Mouse (Mus musculus) midbrain, embryonic 16.5 days (tissue): ENCODE results near the gene Rbms1. TPM values are rescaled to one million over a fixed set of nuclear protein-coding genes. Genes with fewer than 3 reads are reported as not detected.

Source experiments
- ATAC-seq: fragments of 200-750 bp; cut with Nextera tagmentation; 2 replicates; pipeline ENCODE4 v1.8.0; 2017; ENCODE audit warnings: moderate TSS enrichment
- H3K27ac ChIP-seq: fragments of 300-500 bp; sonication (generic); 2 replicates; pipeline ENCODE4 v1.5.1; 2014; ENCODE audit warnings: mild to moderate bottlenecking, low read length, mixed read lengths
- H3K27me3 ChIP-seq: fragments of 300-500 bp; sonication (generic); 2 replicates; pipeline ENCODE4 v1.6.1; 2014; ENCODE audit warnings: low read depth, low read length, mixed read lengths; ENCODE audit not compliant: control insufficient read depth, insufficient read depth
- H3K36me3 ChIP-seq: fragments of 300-500 bp; sonication (generic); 2 replicates; pipeline ENCODE4 v1.6.1; 2014; ENCODE audit warnings: mild to moderate bottlenecking, low read length, moderate library complexity, mixed read lengths; ENCODE audit not compliant: control insufficient read depth, insufficient read depth
- H3K4me1 ChIP-seq: fragments of 300-500 bp; sonication (generic); 2 replicates; pipeline ENCODE4 v1.6.1; 2014; ENCODE audit warnings: mild to moderate bottlenecking, low read length, mixed read lengths; ENCODE audit not compliant: control insufficient read depth, insufficient read depth
- H3K4me2 ChIP-seq: fragments of 300-500 bp; sonication (generic); 2 replicates; pipeline ENCODE4 v1.6.1; 2014; ENCODE audit warnings: mild to moderate bottlenecking, low read length, mixed read lengths
- H3K4me3 ChIP-seq: fragments of 300-500 bp; sonication (generic); 2 replicates; pipeline ENCODE4 v1.5.1; 2014; ENCODE audit warnings: low read depth, mild to moderate bottlenecking, low read length, moderate library complexity, mixed read lengths
- H3K9ac ChIP-seq: fragments of 300-500 bp; sonication (generic); 2 replicates; pipeline ENCODE4 v1.6.1; 2014; ENCODE audit warnings: low read depth, low read length, mixed read lengths
- H3K9me3 ChIP-seq: fragments of 300-500 bp; sonication (generic); replicated peaks from 2 replicates; pipeline ENCODE4 v1.6.1; 2014; ENCODE audit warnings: mild to moderate bottlenecking, low read length, mixed read lengths; ENCODE audit not compliant: control insufficient read depth, poor library complexity, severe bottlenecking
- WGBS: fragments of 180-500 bp; shearing (Covaris S2); extraction: QIAGEN DNeasy Blood & Tissue Kit; methylation state at CpG from one replicate; pipeline ENCODE4 v1.1.7; 2014; 5-methylcytosine and 5-hydroxymethylcytosine counted together
- polyA plus RNA-seq: library from polyadenylated mRNA; unstranded; fragments of >200 nt; fragmentation: Nextera tagmentation; extraction: Ambion mirVana; gene quantifications from 2 replicates; pipeline ENCODE4 v1.2.1, GENCODE M21; 2015

Rbms1 gene
- polyA plus RNA-seq, 1 experiment from 2014 or later, result 43.7 TPM

DNA sequence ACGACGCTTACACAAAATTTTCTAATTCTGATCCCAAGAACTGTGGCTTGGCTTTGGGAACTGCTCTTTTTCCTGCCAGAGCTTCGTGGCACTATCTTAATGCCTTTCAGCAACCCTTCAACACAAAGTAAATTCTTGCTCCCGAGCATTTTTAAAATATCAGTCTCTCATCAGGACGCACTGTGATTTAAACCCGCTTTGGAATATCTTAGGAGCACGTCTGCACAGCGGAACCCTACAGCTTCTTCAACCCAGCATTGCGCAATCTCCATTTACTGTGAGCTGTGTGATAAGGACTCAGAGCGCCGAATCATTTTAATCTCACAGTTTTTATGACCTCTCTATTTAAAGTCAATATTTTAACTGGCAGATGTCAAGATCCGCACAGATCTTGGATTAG lies 54.9 kb downstream of the Rbms1 start:
- Histone ChIP-seq H3K4me2 (no peak overlapping the region), H3K9me3 (no peaks in the 10 kb centered on the region), H3K27me3 (no peaks in the 10 kb centered on the region), H3K4me1 (no peaks in the 10 kb centered on the region), H3K27ac (no peak overlapping the region), H3K36me3 (no peaks in the 10 kb centered on the region), H3K9ac (no peak overlapping the region), H3K4me3 (no peak overlapping the region)
- ATAC-seq, result no peak
- WGBS, result 84% methylated on average over 12 of the region's 12 CpGs

DNA sequence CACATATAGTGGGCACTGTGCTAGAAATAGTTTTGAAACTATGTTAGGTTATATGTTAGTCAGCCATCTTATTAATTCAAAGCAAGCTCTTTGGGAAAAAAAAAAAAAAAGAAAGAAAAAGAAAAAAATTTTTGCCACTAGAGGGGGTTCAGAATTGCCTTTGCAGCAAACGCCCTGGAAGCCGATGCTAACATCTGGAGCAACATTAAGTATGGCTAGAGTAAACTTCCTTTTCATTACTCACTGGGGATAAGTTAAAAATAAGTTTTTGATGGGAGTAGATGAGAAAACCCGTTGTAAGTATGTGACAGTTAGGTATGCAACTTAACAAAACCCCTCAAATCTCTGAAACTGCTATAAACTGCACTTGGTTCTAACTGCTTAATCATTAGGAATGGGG lies 57.7 kb downstream of the Rbms1 start:
- no peaks in the 10 kb centered on the region for H3K9me3 ChIP-seq
- no peak overlapping the region for H3K4me3 ChIP-seq
- no peaks in the 10 kb centered on the region for H3K4me1 ChIP-seq
- H3K27me3 ChIP-seq, result no peaks in the 10 kb centered on the region
- H3K9ac ChIP-seq, result no peak overlapping the region
- no peak overlapping the region for H3K27ac ChIP-seq
- H3K4me2 ChIP-seq, result no peak overlapping the region
- 30% methylated on average over 3 of the region's 3 CpGs for WGBS
- no peak for ATAC-seq
- no peaks in the 10 kb centered on the region for H3K36me3 ChIP-seq

DNA sequence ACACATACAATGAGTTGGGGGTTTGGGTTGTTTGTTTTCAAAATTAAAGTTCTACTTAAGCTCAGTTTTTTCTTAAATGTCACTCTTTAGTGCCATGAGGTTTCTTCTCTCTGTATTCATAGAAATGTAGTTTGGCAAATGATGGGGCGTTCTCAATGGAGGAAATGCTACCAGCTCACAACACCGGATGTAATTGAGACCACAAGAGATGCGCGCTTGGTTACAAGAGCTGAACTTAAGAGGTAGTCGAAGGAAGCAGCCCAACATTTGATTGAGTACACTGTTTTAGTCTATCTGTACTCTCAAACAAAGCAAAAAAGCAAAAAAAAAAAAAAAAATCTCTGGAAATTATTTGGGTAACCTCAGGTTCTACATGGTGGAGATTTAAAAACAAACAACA lies 58.9 kb downstream of the Rbms1 start:
- H3K4me2 ChIP-seq, result no peak overlapping the region
- no peaks in the 10 kb centered on the region for H3K27me3 ChIP-seq
- no peak overlapping the region for H3K4me3 ChIP-seq
- H3K9ac ChIP-seq, result no peak overlapping the region
- no peaks in the 10 kb centered on the region for H3K4me1 ChIP-seq
- no peak for ATAC-seq
- H3K36me3 ChIP-seq, result no peaks in the 10 kb centered on the region
- no peaks in the 10 kb centered on the region for H3K9me3 ChIP-seq
- 88% methylated on average over 5 of the region's 5 CpGs for WGBS
- H3K27ac ChIP-seq, result no peak overlapping the region

DNA sequence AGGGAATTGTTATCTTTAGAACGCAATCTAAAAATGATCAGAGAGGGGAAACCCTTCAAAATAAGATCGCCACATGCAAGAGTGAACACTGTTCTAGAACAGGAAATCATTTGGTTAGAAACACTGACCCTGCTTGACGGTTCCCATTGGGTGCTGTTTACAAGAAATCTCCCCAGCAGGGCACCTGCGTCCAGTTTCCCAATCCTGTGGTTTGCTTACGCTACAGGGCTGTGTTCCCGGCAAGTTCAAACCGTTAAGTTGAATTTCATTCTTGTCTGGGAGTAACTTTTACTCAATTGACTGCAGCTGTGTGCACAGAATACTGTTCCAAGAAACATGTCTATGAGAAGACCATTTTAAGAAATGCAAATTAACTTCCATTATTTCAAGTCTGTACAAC lies 59.5 kb downstream of the Rbms1 start:
- Histone ChIP-seq H3K4me1 (no peaks in the 10 kb centered on the region), H3K4me3 (no peak overlapping the region), H3K9ac (no peak overlapping the region), H3K27me3 (no peaks in the 10 kb centered on the region), H3K27ac (no peak overlapping the region), H3K4me2 (no peak overlapping the region), H3K9me3 (no peaks in the 10 kb centered on the region), H3K36me3 (no peaks in the 10 kb centered on the region)
- 86% methylated on average over 7 of the region's 7 CpGs for WGBS
- ATAC-seq, result no peak

DNA sequence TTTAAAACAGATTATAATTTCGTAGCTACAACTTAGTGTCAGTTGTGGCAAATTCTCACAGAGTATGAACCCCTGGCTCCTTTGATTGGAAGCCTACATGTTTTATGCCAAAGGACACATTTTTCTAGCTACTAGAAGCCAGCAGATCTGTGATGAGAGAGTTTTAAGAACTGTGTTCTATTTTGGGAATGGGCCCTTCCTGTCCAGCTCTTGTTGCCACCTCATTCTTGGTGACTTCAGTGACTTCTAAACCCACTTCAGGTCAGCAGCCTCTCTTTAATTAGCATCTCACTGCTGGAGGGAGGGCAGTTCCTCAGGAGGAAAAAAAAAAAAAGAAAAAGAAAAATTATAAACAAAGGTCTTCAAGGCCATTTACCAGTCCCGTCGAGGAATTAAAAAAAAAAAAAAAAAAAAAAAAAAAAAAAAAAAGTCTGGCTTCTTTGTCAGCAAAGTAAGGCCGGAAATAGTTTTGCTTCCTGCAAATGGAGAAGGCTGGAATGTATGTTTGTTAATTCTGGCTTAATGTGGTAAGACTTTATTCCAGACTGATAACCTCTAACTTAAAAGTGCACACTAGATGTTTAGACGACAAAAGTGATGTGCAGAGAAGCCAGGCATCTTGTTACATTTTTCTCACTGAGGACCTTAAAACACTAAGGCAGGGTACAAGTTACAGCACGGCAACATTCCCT lies 60.4 kb downstream of the Rbms1 start:
- H3K4me2 ChIP-seq, result no peak overlapping the region
- no peaks in the 10 kb centered on the region for H3K9me3 ChIP-seq
- no peak for ATAC-seq
- no peak overlapping the region for H3K27ac ChIP-seq
- H3K36me3 ChIP-seq, result no peaks in the 10 kb centered on the region
- H3K9ac ChIP-seq, result no peak overlapping the region
- H3K27me3 ChIP-seq, result no peaks in the 10 kb centered on the region
- H3K4me1 ChIP-seq, result no peaks in the 10 kb centered on the region
- 85% methylated on average over 6 of the region's 6 CpGs for WGBS
- no peak overlapping the region for H3K4me3 ChIP-seq

DNA sequence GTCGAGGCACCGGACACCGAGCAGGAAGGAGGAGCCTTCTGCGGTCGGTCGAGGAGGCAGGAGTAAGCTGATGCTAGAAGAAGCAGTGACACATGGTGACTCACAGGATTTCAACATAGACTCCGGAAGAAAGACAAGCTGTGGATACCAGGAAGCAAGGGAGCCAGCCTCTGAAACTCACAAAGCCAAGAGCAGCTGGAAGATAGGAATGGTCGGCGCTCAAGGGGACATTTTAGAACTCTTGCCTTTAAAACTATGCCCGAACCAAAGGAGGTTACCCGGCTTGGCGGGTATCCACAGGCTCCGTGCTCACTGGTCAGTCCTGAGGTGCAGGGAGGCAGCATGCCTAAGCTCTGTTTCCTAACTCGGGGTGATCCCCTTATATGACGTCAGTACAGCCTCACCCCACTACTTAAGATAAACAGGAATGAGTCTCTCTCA lies 61.5 kb downstream of the Rbms1 start:
- H3K9me3 ChIP-seq, result no peaks in the 10 kb centered on the region
- WGBS, result 80% methylated on average over 15 of the region's 15 CpGs
- no peak overlapping the region for H3K9ac ChIP-seq
- no peak overlapping the region for H3K4me3 ChIP-seq
- no peaks in the 10 kb centered on the region for H3K36me3 ChIP-seq
- H3K4me2 ChIP-seq, result no peak overlapping the region
- no peak overlapping the region for H3K27ac ChIP-seq
- H3K27me3 ChIP-seq, result no peaks in the 10 kb centered on the region
- H3K4me1 ChIP-seq, result no peaks in the 10 kb centered on the region
- ATAC-seq, result no peak

DNA sequence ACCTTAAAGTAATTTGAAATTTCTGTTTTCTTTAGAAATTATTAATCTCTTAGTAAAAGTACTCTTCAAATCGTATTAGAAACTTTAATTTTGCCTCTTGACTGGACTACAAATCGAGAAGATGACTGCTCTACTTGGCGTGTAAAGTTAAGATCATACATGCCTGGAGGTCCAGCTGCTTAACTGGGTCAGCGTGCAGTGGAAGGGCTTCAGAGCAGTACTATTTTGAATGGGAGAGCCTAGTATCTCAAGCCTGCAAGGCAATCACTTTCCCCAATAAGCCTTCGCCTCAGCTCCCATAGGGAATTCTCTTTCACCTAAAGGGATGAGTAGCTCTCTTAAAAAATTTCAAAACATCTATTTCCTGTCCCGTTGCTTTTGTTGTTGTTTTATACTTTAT lies 62.0 kb downstream of the Rbms1 start:
- H3K27ac ChIP-seq, result no peak overlapping the region
- no peak for ATAC-seq
- no peaks in the 10 kb centered on the region for H3K27me3 ChIP-seq
- no peak overlapping the region for H3K4me2 ChIP-seq
- no peaks in the 10 kb centered on the region for H3K4me1 ChIP-seq
- no peak overlapping the region for H3K4me3 ChIP-seq
- no peak overlapping the region for H3K9ac ChIP-seq
- 85% methylated on average over 6 of the region's 6 CpGs for WGBS
- H3K9me3 ChIP-seq, result no peaks in the 10 kb centered on the region
- no peaks in the 10 kb centered on the region for H3K36me3 ChIP-seq

DNA sequence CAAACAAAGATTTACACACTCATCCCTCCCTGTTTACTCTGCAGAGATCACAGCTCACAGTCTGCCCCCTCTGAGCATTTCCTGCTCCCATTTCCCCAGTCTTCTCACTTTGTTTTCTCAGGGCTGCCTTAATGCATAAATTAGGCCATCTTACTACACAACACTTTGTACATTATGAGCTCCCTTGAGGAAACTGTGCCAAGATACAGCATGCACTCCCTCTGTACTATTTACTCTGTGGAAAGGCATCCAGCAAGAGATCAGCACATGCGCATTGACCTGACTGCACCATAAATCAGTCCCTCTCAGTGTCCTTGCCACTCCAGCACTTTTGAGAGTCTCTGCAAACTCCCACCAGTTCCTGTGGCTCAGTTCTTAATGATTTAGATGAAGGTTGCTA lies 70.0 kb downstream of the Rbms1 start:
- H3K4me1 ChIP-seq, result no peaks in the 10 kb centered on the region
- H3K27me3 ChIP-seq, result no peaks in the 10 kb centered on the region
- no peak overlapping the region for H3K4me2 ChIP-seq
- H3K4me3 ChIP-seq, result no peak overlapping the region
- WGBS, result 88% methylated on average over 1 of the region's 1 CpGs
- no peaks in the 10 kb centered on the region for H3K9me3 ChIP-seq
- H3K36me3 ChIP-seq, result no peaks in the 10 kb centered on the region
- H3K9ac ChIP-seq, result no peak overlapping the region
- no peak overlapping the region for H3K27ac ChIP-seq
- ATAC-seq, result no peak

DNA sequence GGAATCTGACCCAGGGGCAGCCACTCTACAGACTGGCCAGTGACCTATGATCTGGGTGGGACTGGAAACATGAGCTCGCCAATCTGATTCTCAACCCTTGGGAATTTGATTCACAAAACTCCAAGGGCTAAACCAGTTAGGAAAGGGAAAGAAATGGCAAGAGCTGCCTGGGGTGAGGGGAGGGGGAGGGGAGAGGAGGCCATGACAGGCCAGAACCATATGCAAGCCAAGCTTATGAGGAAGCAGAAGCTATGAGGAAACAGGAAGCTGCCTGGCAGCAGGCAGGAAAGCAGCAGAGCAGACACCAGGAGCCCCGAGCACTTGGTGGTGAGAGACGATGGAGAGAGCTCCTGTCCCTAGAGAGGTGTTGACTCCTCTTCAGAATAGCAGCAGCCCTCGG lies 79.1 kb downstream of the Rbms1 start:
- WGBS, result 62% methylated on average over 4 of the region's 4 CpGs
- ATAC-seq, result no peak
- Histone ChIP-seq H3K27me3 (peaks cover 4% of the 10 kb centered on the region; the same call in 1 of the 2 replicates), H3K36me3 (no peaks in the 10 kb centered on the region), H3K4me2 (no peak overlapping the region), H3K9me3 (no peaks in the 10 kb centered on the region), H3K9ac (no peak overlapping the region), H3K4me3 (no peak overlapping the region), H3K4me1 (peaks cover 7% of the 10 kb centered on the region), H3K27ac (no peak overlapping the region)
